Mouse (Mus musculus): Measurements from ENCODE around the gene Rnf144a. TPM values are rescaled to one million over a fixed set of nuclear protein-coding genes. Genes with fewer than 3 reads are reported as not detected.

Rnf144a gene
- polyA plus RNA-seq, 1 experiment from 2014 or later, result 22.4 TPM

GRCm38 (mm10) chr12:26387523-26387922 lies 27.5 kb downstream of the Rnf144a start:
- WGBS, result 52% methylated on average over 6 of the region's 6 CpGs
- no peaks in the 10 kb centered on the region for H3K9me3 ChIP-seq (ENCODE audit: control insufficient read depth, low read length)
- no peaks in the 10 kb centered on the region for H3K4me1 ChIP-seq (replicated peaks; ENCODE audit: control insufficient read depth, insufficient read depth, low read length)
- H3K27ac ChIP-seq (ENCODE audit: low read depth), result no peak overlapping the region
- DNase-seq (ENCODE audit: low spot score) (no peak), ATAC-seq (replicated peaks; ENCODE audit: low FRiP score, low TSS enrichment, low read depth) (no peak)
- H3K27me3 ChIP-seq (replicated peaks; ENCODE audit: control insufficient read depth, insufficient read depth, low read length), result no peaks in the 10 kb centered on the region
- H3K36me3 ChIP-seq (ENCODE audit: control insufficient read depth, insufficient read depth, low read length), result peaks cover 50% of the 10 kb centered on the region
- no peak overlapping the region for H3K4me3 ChIP-seq (ENCODE audit: low read depth, low read length)
- no peak overlapping the region for H3K4me2 ChIP-seq (ENCODE audit: low read length)
- no peak overlapping the region for H3K9ac ChIP-seq (ENCODE audit: low read length)

GRCm38 (mm10) chr12:26386947-26387346 lies 28.1 kb downstream of the Rnf144a start:
- DNase-seq (ENCODE audit: low spot score) (no peak), ATAC-seq (replicated peaks; ENCODE audit: low FRiP score, low TSS enrichment, low read depth) (no peak)
- WGBS, result 66% methylated on average over 9 of the region's 9 CpGs
- peaks cover 50% of the 10 kb centered on the region for H3K36me3 ChIP-seq (ENCODE audit: control insufficient read depth, insufficient read depth, low read length)
- no peaks in the 10 kb centered on the region for H3K9me3 ChIP-seq (ENCODE audit: control insufficient read depth, low read length)
- H3K4me2 ChIP-seq (ENCODE audit: low read length), result no peak overlapping the region
- H3K4me3 ChIP-seq (ENCODE audit: low read depth, low read length), result no peak overlapping the region
- no peak overlapping the region; the same call in 1 of the 2 replicates for H3K27ac ChIP-seq (ENCODE audit: low read depth)
- H3K27me3 ChIP-seq (replicated peaks; ENCODE audit: control insufficient read depth, insufficient read depth, low read length), result no peaks in the 10 kb centered on the region
- H3K4me1 ChIP-seq (replicated peaks; ENCODE audit: control insufficient read depth, insufficient read depth, low read length), result no peaks in the 10 kb centered on the region
- no peak overlapping the region for H3K9ac ChIP-seq (ENCODE audit: low read length)

- H3K9ac ChIP-seq (ENCODE audit: low read length), result no peak overlapping the region
- no peak overlapping the region for H3K4me2 ChIP-seq (ENCODE audit: low read length)
- H3K27me3 ChIP-seq (replicated peaks; ENCODE audit: control insufficient read depth, insufficient read depth, low read length), result no peaks in the 10 kb centered on the region
- H3K9me3 ChIP-seq (ENCODE audit: control insufficient read depth, low read length), result no peaks in the 10 kb centered on the region
- H3K27ac ChIP-seq (ENCODE audit: low read depth), result no peak overlapping the region; the same call in 1 of the 2 replicates
- DNase-seq (ENCODE audit: low spot score), result no peak
- H3K36me3 ChIP-seq (ENCODE audit: control insufficient read depth, insufficient read depth, low read length), result peaks cover 50% of the 10 kb centered on the region
- 78% methylated on average over 2 of the region's 2 CpGs for WGBS
- no peak overlapping the region for H3K4me3 ChIP-seq (ENCODE audit: low read depth, low read length)
- H3K4me1 ChIP-seq (replicated peaks; ENCODE audit: control insufficient read depth, insufficient read depth, low read length), result no peaks in the 10 kb centered on the region
- no peak for ATAC-seq (replicated peaks; ENCODE audit: low FRiP score, low TSS enrichment, low read depth)
Observed at GRCm38 (mm10) chr12:26386189-26386588, 28.9 kb downstream of the Rnf144a start.

- Histone ChIP-seq H3K36me3 (ENCODE audit: control insufficient read depth, insufficient read depth, low read length) (peaks cover 50% of the 10 kb centered on the region), H3K4me1 (replicated peaks; ENCODE audit: control insufficient read depth, insufficient read depth, low read length) (no peaks in the 10 kb centered on the region), H3K9me3 (ENCODE audit: control insufficient read depth, low read length) (no peaks in the 10 kb centered on the region), H3K4me2 (ENCODE audit: low read length) (no peak overlapping the region), H3K27ac (ENCODE audit: low read depth) (no peak overlapping the region), H3K9ac (ENCODE audit: low read length) (no peak overlapping the region), H3K27me3 (replicated peaks; ENCODE audit: control insufficient read depth, insufficient read depth, low read length) (no peaks in the 10 kb centered on the region), H3K4me3 (ENCODE audit: low read depth, low read length) (no peak overlapping the region)
- 74% methylated on average over 6 of the region's 6 CpGs for WGBS
- DNase-seq (ENCODE audit: low spot score) (no peak), ATAC-seq (replicated peaks; ENCODE audit: low FRiP score, low TSS enrichment, low read depth) (no peak)
Observed at GRCm38 (mm10) chr12:26385735-26386134, 29.3 kb downstream of the Rnf144a start.

- no peak for ATAC-seq (replicated peaks; ENCODE audit: low FRiP score, low TSS enrichment, low read depth)
- Histone ChIP-seq H3K4me1 (replicated peaks; ENCODE audit: control insufficient read depth, insufficient read depth, low read length) (no peaks in the 10 kb centered on the region; the same call in 1 of the 2 replicates), H3K27me3 (replicated peaks; ENCODE audit: control insufficient read depth, insufficient read depth, low read length) (no peaks in the 10 kb centered on the region), H3K27ac (ENCODE audit: low read depth) (no peak overlapping the region), H3K4me3 (ENCODE audit: low read depth, low read length) (no peak overlapping the region), H3K4me2 (ENCODE audit: low read length) (no peak overlapping the region), H3K9me3 (ENCODE audit: control insufficient read depth, low read length) (no peaks in the 10 kb centered on the region), H3K9ac (ENCODE audit: low read length) (no peak overlapping the region), H3K36me3 (ENCODE audit: control insufficient read depth, insufficient read depth, low read length) (peaks cover 37% of the 10 kb centered on the region)
- no peak for DNase-seq (ENCODE audit: low spot score)
- 79% methylated on average over 8 of the region's 8 CpGs for WGBS
Observed at GRCm38 (mm10) chr12:26381730-26382129, 33.3 kb downstream of the Rnf144a start.

- no peak overlapping the region for H3K4me3 ChIP-seq (ENCODE audit: low read depth, low read length)
- H3K9ac ChIP-seq (ENCODE audit: low read length), result no peak overlapping the region
- H3K9me3 ChIP-seq (ENCODE audit: control insufficient read depth, low read length), result no peaks in the 10 kb centered on the region
- 82% methylated on average over 7 of the region's 7 CpGs for WGBS
- no peaks in the 10 kb centered on the region; the same call in 1 of the 2 replicates for H3K4me1 ChIP-seq (replicated peaks; ENCODE audit: control insufficient read depth, insufficient read depth, low read length)
- H3K4me2 ChIP-seq (ENCODE audit: low read length), result no peak overlapping the region
- H3K27me3 ChIP-seq (replicated peaks; ENCODE audit: control insufficient read depth, insufficient read depth, low read length), result no peaks in the 10 kb centered on the region
- ATAC-seq (replicated peaks; ENCODE audit: low FRiP score, low TSS enrichment, low read depth) (no peak), DNase-seq (ENCODE audit: low spot score) (no peak)
- H3K27ac ChIP-seq (ENCODE audit: low read depth), result no peak overlapping the region
- peaks cover 25% of the 10 kb centered on the region for H3K36me3 ChIP-seq (ENCODE audit: control insufficient read depth, insufficient read depth, low read length)
Observed at GRCm38 (mm10) chr12:26379797-26380196, 35.3 kb downstream of the Rnf144a start.

GRCm38 (mm10) chr12:26377691-26378090 lies 37.4 kb downstream of the Rnf144a start:
- Histone ChIP-seq H3K9ac (ENCODE audit: low read length) (no peak overlapping the region), H3K9me3 (ENCODE audit: control insufficient read depth, low read length) (no peaks in the 10 kb centered on the region), H3K27me3 (replicated peaks; ENCODE audit: control insufficient read depth, insufficient read depth, low read length) (no peaks in the 10 kb centered on the region), H3K4me2 (ENCODE audit: low read length) (no peak overlapping the region), H3K36me3 (ENCODE audit: control insufficient read depth, insufficient read depth, low read length) (peaks cover 9% of the 10 kb centered on the region), H3K4me3 (ENCODE audit: low read depth, low read length) (no peak overlapping the region), H3K4me1 (replicated peaks; ENCODE audit: control insufficient read depth, insufficient read depth, low read length) (no peaks in the 10 kb centered on the region; the same call in 1 of the 2 replicates), H3K27ac (ENCODE audit: low read depth) (no peak overlapping the region)
- ATAC-seq (replicated peaks; ENCODE audit: low FRiP score, low TSS enrichment, low read depth), result no peak
- no peak for DNase-seq (ENCODE audit: low spot score)
- WGBS, result 87% methylated on average over 7 of the region's 7 CpGs

- 65% methylated on average over 8 of the region's 8 CpGs for WGBS
- Histone ChIP-seq H3K27me3 (replicated peaks; ENCODE audit: control insufficient read depth, insufficient read depth, low read length) (no peaks in the 10 kb centered on the region), H3K4me2 (ENCODE audit: low read length) (no peak overlapping the region), H3K27ac (ENCODE audit: low read depth) (0 out of 2 replicates have a peak overlapping the region, but pooled peaks have one; percentile 27), H3K4me1 (replicated peaks; ENCODE audit: control insufficient read depth, insufficient read depth, low read length) (no peaks in the 10 kb centered on the region; the same call in 1 of the 2 replicates), H3K4me3 (ENCODE audit: low read depth, low read length) (no peak overlapping the region), H3K36me3 (ENCODE audit: control insufficient read depth, insufficient read depth, low read length) (peaks cover 9% of the 10 kb centered on the region; the same call in 1 of the 2 replicates), H3K9me3 (ENCODE audit: control insufficient read depth, low read length) (no peaks in the 10 kb centered on the region), H3K9ac (ENCODE audit: low read length) (no peak overlapping the region)
- no peak for ATAC-seq (replicated peaks; ENCODE audit: low FRiP score, low TSS enrichment, low read depth)
- DNase-seq (ENCODE audit: low spot score), result no peak
Observed at GRCm38 (mm10) chr12:26376541-26377323, 38.3 kb downstream of the Rnf144a start.

GRCm38 (mm10) chr12:26373721-26374120 lies 41.3 kb downstream of the Rnf144a start:
- Histone ChIP-seq H3K36me3 (ENCODE audit: control insufficient read depth, insufficient read depth, low read length) (peaks cover 4% of the 10 kb centered on the region; the same call in 1 of the 2 replicates), H3K4me1 (replicated peaks; ENCODE audit: control insufficient read depth, insufficient read depth, low read length) (no peaks in the 10 kb centered on the region; the same call in 1 of the 2 replicates), H3K9me3 (ENCODE audit: control insufficient read depth, low read length) (no peaks in the 10 kb centered on the region), H3K27me3 (replicated peaks; ENCODE audit: control insufficient read depth, insufficient read depth, low read length) (no peaks in the 10 kb centered on the region), H3K4me2 (ENCODE audit: low read length) (no peak overlapping the region), H3K4me3 (ENCODE audit: low read depth, low read length) (no peak overlapping the region), H3K9ac (ENCODE audit: low read length) (no peak overlapping the region), H3K27ac (ENCODE audit: low read depth) (no peak overlapping the region)
- no peak for DNase-seq (ENCODE audit: low spot score)
- no peak for ATAC-seq (replicated peaks; ENCODE audit: low FRiP score, low TSS enrichment, low read depth)
- WGBS, result 87% methylated on average over 7 of the region's 7 CpGs
